Mouse (Mus musculus): Measurements from ENCODE around the gene Ptprj.

- TF ChIP-seq GATA1 (IDR thresholded peaks at IDR 0.05; ENCODE audit: borderline replicate concordance, low read length) = no peak
- TF ChIP-seq FLI1 (IDR thresholded peaks at IDR 0.05; ENCODE audit: low read length) = no peak
These were observed 25.6 kb downstream of the Ptprj start for GRCm38 (mm10) chr2:90554806-90555205.
